Mouse (Mus musculus): Measurements from ENCODE around the gene Gcgr. TPM values are rescaled to one million over a fixed set of nuclear protein-coding genes. Genes with fewer than 3 reads are reported as not detected.

The Gcgr gene
- polyA plus RNA-seq, 1 experiment from 2014 or later, result not detected

- H3K9ac ChIP-seq (ENCODE audit: low read length), result no peak overlapping the region
Observed at GRCm38 (mm10) chr11:120575940-120576339, 45.4 kb downstream of the Gcgr start.

GRCm38 (mm10) chr11:120576365-120576981 lies 46.0 kb downstream of the Gcgr start:
- DNase-seq (ENCODE audit: low spot score, missing footprints), result no peak
- Histone ChIP-seq H3K36me3 (ENCODE audit: control insufficient read depth, insufficient read depth, low read length) (peaks cover 22% of the 10 kb centered on the region), H3K4me2 (no peak overlapping the region), H3K27me3 (ENCODE audit: control insufficient read depth, insufficient read depth, low read length) (no peaks in the 10 kb centered on the region), H3K27ac (ENCODE audit: low read depth, low read length) (no peak overlapping the region), H3K9me3 (ENCODE audit: control insufficient read depth, low read length) (no peaks in the 10 kb centered on the region), H3K4me3 (ENCODE audit: low read depth, low read length) (no peak overlapping the region), H3K9ac (ENCODE audit: low read length) (no peak overlapping the region), H3K4me1 (ENCODE audit: control insufficient read depth, insufficient read depth, low read length) (peaks cover 23% of the 10 kb centered on the region)
- no peak for ATAC-seq (ENCODE audit: low FRiP score)
- 88% methylated on average over 3 of the region's 3 CpGs for WGBS

More at GRCm38 (mm10) chr11:120575940-120576339, 45.4 kb downstream of the Gcgr start:
- no peaks in the 10 kb centered on the region for H3K9me3 ChIP-seq (ENCODE audit: control insufficient read depth, low read length)
- ATAC-seq (ENCODE audit: low FRiP score) (no peak), DNase-seq (ENCODE audit: low spot score, missing footprints) (no peak)
- peaks cover 27% of the 10 kb centered on the region for H3K4me1 ChIP-seq (ENCODE audit: control insufficient read depth, insufficient read depth, low read length)
- H3K27me3 ChIP-seq (ENCODE audit: control insufficient read depth, insufficient read depth, low read length), result no peaks in the 10 kb centered on the region
- peaks cover 23% of the 10 kb centered on the region for H3K36me3 ChIP-seq (ENCODE audit: control insufficient read depth, insufficient read depth, low read length)
- no peak overlapping the region for H3K27ac ChIP-seq (ENCODE audit: low read depth, low read length)
- no peak overlapping the region for H3K4me3 ChIP-seq (ENCODE audit: low read depth, low read length)
- H3K4me2 ChIP-seq, result no peak overlapping the region

GRCm38 (mm10) chr11:120577211-120578023 lies 46.9 kb downstream of the Gcgr start:
- WGBS, result 77% methylated on average over 7 of the region's 7 CpGs
- Histone ChIP-seq H3K4me1 (ENCODE audit: control insufficient read depth, insufficient read depth, low read length) (peaks cover 26% of the 10 kb centered on the region), H3K4me3 (ENCODE audit: low read depth, low read length) (no peak overlapping the region), H3K27ac (ENCODE audit: low read depth, low read length) (no peak overlapping the region), H3K36me3 (ENCODE audit: control insufficient read depth, insufficient read depth, low read length) (peaks cover 22% of the 10 kb centered on the region), H3K4me2 (no peak overlapping the region), H3K27me3 (ENCODE audit: control insufficient read depth, insufficient read depth, low read length) (no peaks in the 10 kb centered on the region), H3K9me3 (ENCODE audit: control insufficient read depth, low read length) (no peaks in the 10 kb centered on the region), H3K9ac (ENCODE audit: low read length) (no peak overlapping the region)
- ATAC-seq (ENCODE audit: low FRiP score) (no peak), DNase-seq (ENCODE audit: low spot score, missing footprints) (no peak)

GRCm38 (mm10) chr11:120578024-120578693 lies 47.7 kb downstream of the Gcgr start:
- Histone ChIP-seq H3K4me1 (ENCODE audit: control insufficient read depth, insufficient read depth, low read length) (peaks cover 26% of the 10 kb centered on the region), H3K27me3 (ENCODE audit: control insufficient read depth, insufficient read depth, low read length) (no peaks in the 10 kb centered on the region), H3K4me2 (no peak overlapping the region), H3K36me3 (ENCODE audit: control insufficient read depth, insufficient read depth, low read length) (peaks cover 22% of the 10 kb centered on the region), H3K9me3 (ENCODE audit: control insufficient read depth, low read length) (no peaks in the 10 kb centered on the region), H3K4me3 (ENCODE audit: low read depth, low read length) (no peak overlapping the region), H3K9ac (ENCODE audit: low read length) (no peak overlapping the region), H3K27ac (ENCODE audit: low read depth, low read length) (no peak overlapping the region)
- WGBS, result 93% methylated on average over 10 of the region's 10 CpGs
- ATAC-seq (ENCODE audit: low FRiP score) (no peak), DNase-seq (ENCODE audit: low spot score, missing footprints) (no peak)

GRCm38 (mm10) chr11:120578694-120579243 lies 48.3 kb downstream of the Gcgr start:
- DNase-seq (ENCODE audit: low spot score, missing footprints), result no peak
- Histone ChIP-seq H3K4me2 (no peak overlapping the region), H3K9ac (ENCODE audit: low read length) (no peak overlapping the region), H3K36me3 (ENCODE audit: control insufficient read depth, insufficient read depth, low read length) (peaks cover 24% of the 10 kb centered on the region), H3K27ac (ENCODE audit: low read depth, low read length) (no peak overlapping the region), H3K27me3 (ENCODE audit: control insufficient read depth, insufficient read depth, low read length) (no peaks in the 10 kb centered on the region), H3K4me3 (ENCODE audit: low read depth, low read length) (no peak overlapping the region; the same call in 1 of the 2 replicates), H3K9me3 (ENCODE audit: control insufficient read depth, low read length) (no peaks in the 10 kb centered on the region; the same call in 1 of the 2 replicates), H3K4me1 (ENCODE audit: control insufficient read depth, insufficient read depth, low read length) (peaks cover 26% of the 10 kb centered on the region)
- WGBS, result 88% methylated on average over 11 of the region's 11 CpGs
- ATAC-seq (ENCODE audit: low FRiP score), result no peak

- Histone ChIP-seq H3K4me1 (ENCODE audit: control insufficient read depth, insufficient read depth, low read length) (peaks cover 22% of the 10 kb centered on the region), H3K27ac (ENCODE audit: low read depth, low read length) (no peak overlapping the region; the same call in 1 of the 2 replicates), H3K9me3 (ENCODE audit: control insufficient read depth, low read length) (no peaks in the 10 kb centered on the region; the same call in 1 of the 2 replicates), H3K9ac (ENCODE audit: low read length) (peak overlapping the region; percentile 96), H3K4me3 (ENCODE audit: low read depth, low read length) (peak overlapping the region; percentile 100), H3K27me3 (ENCODE audit: control insufficient read depth, insufficient read depth, low read length) (no peaks in the 10 kb centered on the region), H3K4me2 (peak overlapping the region; percentile 96), H3K36me3 (ENCODE audit: control insufficient read depth, insufficient read depth, low read length) (peaks cover 24% of the 10 kb centered on the region)
- DNase-seq (ENCODE audit: low spot score, missing footprints) (peak; percentile 99), ATAC-seq (ENCODE audit: low FRiP score) (no peak)
- WGBS, result 68% methylated on average over 15 of the region's 15 CpGs
Observed at GRCm38 (mm10) chr11:120579316-120580107, 49.0 kb downstream of the Gcgr start.

GRCm38 (mm10) chr11:120580190-120580589 lies 49.7 kb downstream of the Gcgr start:
- Histone ChIP-seq H3K9ac (ENCODE audit: low read length) (peak overlapping the region; percentile 96), H3K9me3 (ENCODE audit: control insufficient read depth, low read length) (no peaks in the 10 kb centered on the region; the same call in 1 of the 2 replicates), H3K27ac (ENCODE audit: low read depth, low read length) (no peak overlapping the region), H3K36me3 (ENCODE audit: control insufficient read depth, insufficient read depth, low read length) (peaks cover 25% of the 10 kb centered on the region), H3K4me3 (ENCODE audit: low read depth, low read length) (peak overlapping the region; percentile 100), H3K4me2 (peak overlapping the region; percentile 96), H3K27me3 (ENCODE audit: control insufficient read depth, insufficient read depth, low read length) (no peaks in the 10 kb centered on the region), H3K4me1 (ENCODE audit: control insufficient read depth, insufficient read depth, low read length) (peaks cover 22% of the 10 kb centered on the region)
- WGBS, result 65% methylated on average over 7 of the region's 7 CpGs
- ATAC-seq (ENCODE audit: low FRiP score), result no peak
- no peak for DNase-seq (ENCODE audit: low spot score, missing footprints)

- ATAC-seq (ENCODE audit: low FRiP score), result peak; percentile 25; the same call in 1 of the 2 replicates
- WGBS, result under 1% methylated on average over 33 of the region's 44 CpGs
- peaks cover 29% of the 10 kb centered on the region for H3K36me3 ChIP-seq (ENCODE audit: control insufficient read depth, insufficient read depth, low read length)
Observed at GRCm38 (mm10) chr11:120580871-120581331, 50.4 kb downstream of the Gcgr start.

More at GRCm38 (mm10) chr11:120580871-120581331, 50.4 kb downstream of the Gcgr start:
- Histone ChIP-seq H3K9ac (ENCODE audit: low read length) (peak overlapping the region; percentile 96), H3K27me3 (ENCODE audit: control insufficient read depth, insufficient read depth, low read length) (no peaks in the 10 kb centered on the region), H3K4me3 (ENCODE audit: low read depth, low read length) (peak overlapping the region; percentile 100), H3K9me3 (ENCODE audit: control insufficient read depth, low read length) (no peaks in the 10 kb centered on the region; the same call in 1 of the 2 replicates), H3K4me1 (ENCODE audit: control insufficient read depth, insufficient read depth, low read length) (peaks cover 22% of the 10 kb centered on the region), H3K27ac (ENCODE audit: low read depth, low read length) (peak overlapping the region; percentile 91), H3K4me2 (peak overlapping the region; percentile 96)
- peak; percentile 93 for DNase-seq (ENCODE audit: low spot score, missing footprints)

Data from midbrain, embryonic 11.5 days (tissue).